In the genomic region with DNA sequence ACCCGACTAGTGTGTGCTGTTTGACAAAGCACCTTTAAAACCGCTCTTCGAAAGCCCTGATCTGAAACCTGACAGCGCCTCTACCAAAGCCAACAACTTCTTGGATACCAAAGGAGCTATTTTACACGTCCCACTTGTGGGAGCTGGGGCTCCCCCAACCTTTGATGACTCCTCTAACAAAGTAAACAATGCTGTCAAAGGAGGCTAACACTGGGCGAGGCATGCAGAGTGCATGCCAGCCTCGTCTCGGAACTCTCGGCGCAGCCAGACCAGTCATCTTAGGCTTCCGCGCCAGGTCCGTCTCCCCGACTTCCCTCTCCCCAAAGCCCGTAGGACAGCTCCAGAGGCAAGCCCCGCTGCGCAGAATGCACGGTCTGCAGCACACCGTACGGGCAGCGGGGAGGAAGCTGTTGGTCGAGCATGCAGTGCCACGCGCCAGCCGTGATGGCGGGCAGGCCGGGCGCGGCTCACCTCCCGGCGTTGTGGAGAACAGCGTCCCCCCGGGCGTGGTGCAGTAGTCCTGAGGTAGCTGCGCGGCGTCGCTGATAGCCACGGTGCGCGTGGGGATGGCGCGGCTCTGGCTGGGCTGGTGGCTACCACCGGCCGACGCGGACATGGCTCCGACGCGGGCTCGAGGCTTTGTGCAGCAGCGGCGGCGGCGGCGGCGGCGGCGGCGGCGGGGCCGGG, we compare ENCODE assay signal across 8 mouse cellular contexts. TPM values are rescaled to one million over a fixed set of nuclear protein-coding genes. Genes with fewer than 3 reads are reported as not detected.
DNase-seq lines count a peak whose midpoint lies in the region; ATAC-seq and TF ChIP-seq lines count a peak whose summit lies in the region.

No protein-coding gene starts in this region.

- no peaks in the 10 kb centered on the region for H3K27me3 ChIP-seq in embryonic facial prominence, embryonic 15.5 days
- no peaks in the 10 kb centered on the region for H3K27me3 ChIP-seq in heart, embryonic 13.5 days (replicated peaks)
- no peaks in the 10 kb centered on the region for H3K27me3 ChIP-seq in kidney, embryonic 16.5 days (ENCODE audit: insufficient read depth, low read length)
- no peaks in the 10 kb centered on the region for H3K27me3 ChIP-seq in liver, embryonic 14.5 days (ENCODE audit: control insufficient read depth, insufficient read depth, low read length)
- H3K27me3 ChIP-seq in stomach, embryonic 15.5 days (replicated peaks): no peaks in the 10 kb centered on the region

- peak; percentile 49 for TF ChIP-seq CTCF in liver, embryonic 14.5 days (IDR thresholded peaks at IDR 0.05; ENCODE audit: low read depth)

- H3K4me2 ChIP-seq in embryonic facial prominence, embryonic 15.5 days (replicated peaks): peak overlapping the region; percentile 64
- peak overlapping the region; percentile 95 for H3K4me2 ChIP-seq in heart, embryonic 13.5 days
- peak overlapping the region; percentile 89 for H3K4me2 ChIP-seq in kidney, embryonic 16.5 days (replicated peaks; ENCODE audit: low read depth, low read length)
- peak overlapping the region; percentile 76 for H3K4me2 ChIP-seq in liver, embryonic 14.5 days (ENCODE audit: low read depth)
- peak overlapping the region; percentile 68 for H3K4me2 ChIP-seq in stomach, embryonic 15.5 days

- under 1% methylated on average over 55 of the region's 62 CpGs for WGBS in embryonic facial prominence, embryonic 15.5 days
- under 1% methylated on average over 62 of the region's 62 CpGs for WGBS in heart, embryonic 13.5 days
- under 1% methylated on average over 55 of the region's 62 CpGs for WGBS in kidney, embryonic 16.5 days
- WGBS in liver, embryonic 14.5 days (ENCODE audit: insufficient replicate concordance): under 1% methylated on average over 47 of the region's 62 CpGs
- WGBS in stomach, embryonic 15.5 days: under 1% methylated on average over 58 of the region's 62 CpGs

- H3K4me1 ChIP-seq in embryonic facial prominence, embryonic 15.5 days: peaks cover 38% of the 10 kb centered on the region
- H3K4me1 ChIP-seq in heart, embryonic 13.5 days: peaks cover 47% of the 10 kb centered on the region
- peaks cover 24% of the 10 kb centered on the region for H3K4me1 ChIP-seq in kidney, embryonic 16.5 days (ENCODE audit: insufficient read depth, low read length)
- peaks cover 16 to 33% of the 10 kb centered on the region in 2 experiments for H3K4me1 ChIP-seq in liver, embryonic 14.5 days (replicated peaks; ENCODE audit: control insufficient read depth in 2 of 2, insufficient read depth in 2 of 2, low read length in 1 of 2)
- H3K4me1 ChIP-seq in stomach, embryonic 15.5 days: peaks cover 17% of the 10 kb centered on the region; the same call in 1 of the 2 replicates

- ATAC-seq in embryonic facial prominence, embryonic 15.5 days (ENCODE audit: insufficient number of reproducible peaks, low FRiP score, low TSS enrichment, low read depth): peak; percentile 45; the same call in 1 of the 2 replicates
- peak; percentile 34 for ATAC-seq in heart, embryonic 13.5 days (ENCODE audit: extremely low read depth, insufficient number of reproducible peaks, low FRiP score, low TSS enrichment)
- peak; percentile 54 for ATAC-seq in kidney, embryonic 16.5 days (ENCODE audit: low FRiP score, low TSS enrichment)
- ATAC-seq in liver, embryonic 14.5 days (ENCODE audit: insufficient read depth): peak; percentile 59
- ATAC-seq in stomach, embryonic 15.5 days (ENCODE audit: insufficient read depth, low FRiP score, low read depth): peak; percentile 16

- H3K4me3 ChIP-seq in embryonic facial prominence, embryonic 15.5 days (replicated peaks): peak overlapping the region; percentile 96
- H3K4me3 ChIP-seq in heart, embryonic 13.5 days: peak overlapping the region; percentile 99
- peak overlapping the region; percentile 100 for H3K4me3 ChIP-seq in kidney, embryonic 16.5 days (ENCODE audit: low read length)
- H3K4me3 ChIP-seq in liver, embryonic 14.5 days (ENCODE audit: insufficient read depth in 1 of 2, low read depth in 2 of 2, low read length in 2 of 2): peak overlapping the region; percentile 85 to 97
- peak overlapping the region; percentile 100 for H3K4me3 ChIP-seq in stomach, embryonic 15.5 days (replicated peaks)

- DNase-seq in B cell, adult 2 months: peak; percentile 55 to 63
- DNase-seq in adrenal gland, postnatal 10 days: peak; percentile 54
- peak in 1 of 3 experiments; percentile 40 for DNase-seq in liver, embryonic 14.5 days (ENCODE audit: low read depth in 3 of 3, low spot score in 3 of 3)
- peak; percentile 59 for DNase-seq in naive thymus-derived CD4-positive, alpha-beta T cell, adult 2 months (ENCODE audit: low read depth)

- peak overlapping the region; percentile 78 for H3K27ac ChIP-seq in embryonic facial prominence, embryonic 15.5 days (replicated peaks)
- peak overlapping the region; percentile 84 for H3K27ac ChIP-seq in heart, embryonic 13.5 days (replicated peaks)
- peak overlapping the region; percentile 84 for H3K27ac ChIP-seq in kidney, embryonic 16.5 days (ENCODE audit: low read length)
- peak overlapping the region; percentile 91 for H3K27ac ChIP-seq in liver, embryonic 14.5 days
- peak overlapping the region; percentile 86 for H3K27ac ChIP-seq in stomach, embryonic 15.5 days

- 0 out of 2 replicates have a peak, but pooled peaks cover 4% of the 10 kb centered on the region for H3K36me3 ChIP-seq in embryonic facial prominence, embryonic 15.5 days
- H3K36me3 ChIP-seq in heart, embryonic 13.5 days: peaks cover 27% of the 10 kb centered on the region
- peaks cover 5% of the 10 kb centered on the region; the same call in 1 of the 2 replicates for H3K36me3 ChIP-seq in kidney, embryonic 16.5 days (ENCODE audit: insufficient read depth, low read length)
- H3K36me3 ChIP-seq in liver, embryonic 14.5 days (replicated peaks; ENCODE audit: control insufficient read depth, insufficient read depth, low read depth): peaks cover 12% of the 10 kb centered on the region
- peaks cover 9% of the 10 kb centered on the region for H3K36me3 ChIP-seq in stomach, embryonic 15.5 days

- no peaks in the 10 kb centered on the region for H3K9me3 ChIP-seq in embryonic facial prominence, embryonic 15.5 days (replicated peaks)
- 0 out of 2 replicates have a peak, but pooled peaks cover 5% of the 10 kb centered on the region for H3K9me3 ChIP-seq in heart, embryonic 13.5 days
- H3K9me3 ChIP-seq in kidney, embryonic 16.5 days (ENCODE audit: low read length): no peaks in the 10 kb centered on the region
- H3K9me3 ChIP-seq in liver, embryonic 14.5 days (ENCODE audit: control insufficient read depth, low read length): no peaks in the 10 kb centered on the region
- H3K9me3 ChIP-seq in stomach, embryonic 15.5 days: no peaks in the 10 kb centered on the region

- TF ChIP-seq EP300 in liver, embryonic 14.5 days (IDR thresholded peaks at IDR 0.05; ENCODE audit: low read depth): no peak

- peak overlapping the region; percentile 88 for H3K9ac ChIP-seq in embryonic facial prominence, embryonic 15.5 days
- peak overlapping the region; percentile 97 for H3K9ac ChIP-seq in heart, embryonic 13.5 days
- H3K9ac ChIP-seq in kidney, embryonic 16.5 days (replicated peaks; ENCODE audit: low read length): peak overlapping the region; percentile 87
- peak overlapping the region; percentile 93 for H3K9ac ChIP-seq in liver, embryonic 14.5 days (replicated peaks)
- peak overlapping the region; percentile 88 for H3K9ac ChIP-seq in stomach, embryonic 15.5 days

RNA-seq across cellular contexts. Expression of a gene that starts 0.4 kb away (rescaled TPM):
- total RNA-seq in adrenal gland, postnatal 10 days (2021): 100 to 1,000 TPM; 116 to 127 TPM
- polyA plus RNA-seq in embryonic facial prominence, embryonic 15.5 days (2015; fragmentation: Nextera tagmentation; extraction: Ambion mirVana): 66.0 and 66.9 TPM in 2 replicates
- 50.8 and 57.1 TPM in 2 replicates for polyA plus RNA-seq in heart, embryonic 13.5 days (2015; fragmentation: Nextera tagmentation; extraction: Ambion mirVana)
- polyA plus RNA-seq in kidney, embryonic 16.5 days (2015; fragmentation: Nextera tagmentation; extraction: Ambion mirVana): 57.4 and 71.4 TPM in 2 replicates
- 17.6 and 23.1 TPM in 2 replicates for polyA plus RNA-seq in liver, embryonic 14.5 days (2012; rRNA removed)
- polyA plus RNA-seq in liver, embryonic 14.5 days (2014; fragmentation: Nextera tagmentation; extraction: Ambion mirVana): 24.3 and 25.3 TPM in 2 replicates
- 72.3 and 77.5 TPM in 2 replicates for polyA plus RNA-seq in stomach, embryonic 15.5 days (2015; fragmentation: Nextera tagmentation; extraction: Ambion mirVana)

RNA-seq across cellular contexts. Expression of a gene that starts 23.5 kb away (rescaled TPM):
- 10 to 100 TPM; 10.8 to 13.6 TPM for total RNA-seq in adrenal gland, postnatal 10 days (2021)
- 10.0 and 10.5 TPM in 2 replicates for polyA plus RNA-seq in embryonic facial prominence, embryonic 15.5 days (2015; fragmentation: Nextera tagmentation; extraction: Ambion mirVana)
- 12.1 and 13.2 TPM in 2 replicates for polyA plus RNA-seq in heart, embryonic 13.5 days (2015; fragmentation: Nextera tagmentation; extraction: Ambion mirVana)
- 8.4 and 10.5 TPM in 2 replicates for polyA plus RNA-seq in kidney, embryonic 16.5 days (2015; fragmentation: Nextera tagmentation; extraction: Ambion mirVana)
- polyA plus RNA-seq in liver, embryonic 14.5 days (2012; rRNA removed): 6.2 and 6.4 TPM in 2 replicates
- 6.1 and 7.7 TPM in 2 replicates for polyA plus RNA-seq in liver, embryonic 14.5 days (2014; fragmentation: Nextera tagmentation; extraction: Ambion mirVana)
- 5.4 and 5.6 TPM in 2 replicates for polyA plus RNA-seq in stomach, embryonic 15.5 days (2015; fragmentation: Nextera tagmentation; extraction: Ambion mirVana)

RNA-seq across cellular contexts. Expression of a gene that starts 34.3 kb away (rescaled TPM):
- under 1 TPM in 1 of 2 experiments, not detected in 1; 0.36 TPM for total RNA-seq in adrenal gland, postnatal 10 days (2021)
- polyA plus RNA-seq in embryonic facial prominence, embryonic 15.5 days (2015; fragmentation: Nextera tagmentation; extraction: Ambion mirVana): 0.08 and 0.20 TPM in 2 replicates
- polyA plus RNA-seq in heart, embryonic 13.5 days (2015; fragmentation: Nextera tagmentation; extraction: Ambion mirVana): 0.09 TPM in 1 of 2 replicates, not detected in the other
- 0.40 and 0.67 TPM in 2 replicates for polyA plus RNA-seq in kidney, embryonic 16.5 days (2015; fragmentation: Nextera tagmentation; extraction: Ambion mirVana)
- 0.58 and 0.64 TPM in 2 replicates for polyA plus RNA-seq in liver, embryonic 14.5 days (2012; rRNA removed)
- polyA plus RNA-seq in liver, embryonic 14.5 days (2014; fragmentation: Nextera tagmentation; extraction: Ambion mirVana): 0.57 and 0.72 TPM in 2 replicates
- 0.15 and 0.18 TPM in 2 replicates for polyA plus RNA-seq in stomach, embryonic 15.5 days (2015; fragmentation: Nextera tagmentation; extraction: Ambion mirVana)
